Mouse (Mus musculus) gastrocnemius, adult 8-10 months (tissue): ENCODE measurements at regions not wholly inside any gene's neighbourhood (a gene's known extent, or its start where the extent isn't known, plus 50 kb on each side); places are given as distances from the start of the nearest gene placed in this dataset. TPM values are rescaled to one million over a fixed set of nuclear protein-coding genes. Genes with fewer than 3 reads are reported as not detected.
"Not testable (repeated sequence)": the region's sequence is repeated elsewhere in the genome, so short reads cannot be mapped to it uniquely, and the experiment has no call there.

Source experiments
- DNase-seq, 2 experiments: peaks; one replicate each; pipeline ENCODE4 v3.0.0; 2022; ENCODE audit warnings: low spot score in 2 of 2
- microRNA-seq: library from miRNA; unstranded; fragments of <30 nt; microRNA quantifications from one replicate; pipeline ENCODE4 v1.2.0, GENCODE M21; 2022

- DNase-seq, result not testable (repeated sequence)
Observed at GRCm38 (mm10) chr13:61805300-61805699, 235.4 kb upstream of the Cts3 start.

GRCm38 (mm10) chr13:61804168-61804874 is 234.4 kb upstream of the Cts3 start:
- peak; percentile 2 to 4 for DNase-seq

- DNase-seq, result not testable (repeated sequence)
Observed at GRCm38 (mm10) chr13:61803763-61804162, 233.8 kb upstream of the Cts3 start.

- not testable (repeated sequence) for DNase-seq
Observed at GRCm38 (mm10) chr13:61763457-61763856, 193.5 kb upstream of the Cts3 start.

Small RNA genes in the stretch of these regions (microRNA-seq; reads per million reads assigned to microRNA genes)
- gene Gm23739, result not detected
